Mouse (Mus musculus) heart, adult 2 months (tissue): ENCODE data around the gene Kdr. TPM values are rescaled to one million over a fixed set of nuclear protein-coding genes. Genes with fewer than 3 reads are reported as not detected.

Experiments
- DNase-seq, 2 experiments: peaks; one replicate each; pipeline ENCODE4 v3.0.0; 2021
- H3K27ac ChIP-seq: fragments of 200-600 bp; 2 replicates; pipeline ENCODE4 v1.8.1; 2022
- H3K27me3 ChIP-seq: fragments of 200-500 bp; 2 replicates; pipeline ENCODE4 v1.6.1; 2012; ENCODE audit warnings: mild to moderate bottlenecking, low read length, inconsistent platforms, mixed read lengths; ENCODE audit not compliant: control insufficient read depth, insufficient read depth
- H3K36me3 ChIP-seq: fragments of 200-500 bp; 2 replicates; pipeline ENCODE4 v1.6.1; 2012; ENCODE audit warnings: low read length, inconsistent platforms; ENCODE audit not compliant: control insufficient read depth, insufficient read depth
- H3K4me1 ChIP-seq: fragments of 200-500 bp; 2 replicates; pipeline ENCODE4 v1.6.1; 2011; ENCODE audit warnings: low read length; ENCODE audit not compliant: control insufficient read depth, insufficient read depth
- H3K4me3 ChIP-seq: fragments of 200-600 bp; 2 replicates; pipeline ENCODE4 v1.8.1; 2022
- H3K79me2 ChIP-seq: fragments of 200-500 bp; replicated peaks from 2 replicates; pipeline ENCODE4 v1.6.1; 2012; ENCODE audit warnings: mild to moderate bottlenecking, inconsistent platforms, low read length, moderate library complexity, mixed read lengths; ENCODE audit not compliant: control insufficient read depth, insufficient read depth
- H3K9ac ChIP-seq: fragments of 200-500 bp; 2 replicates; pipeline ENCODE4 v1.6.1; 2012; ENCODE audit warnings: low read depth, mild to moderate bottlenecking, control low read depth, inconsistent platforms, low read length, mixed read lengths
- CTCF ChIP-seq: fragments of 200-600 bp; IDR thresholded peaks from 2 replicates; pipeline ENCODE4 v1.8.1; 2022; ENCODE audit warnings: antibody characterized with exemption, mild to moderate bottlenecking, moderate library complexity
- EP300 ChIP-seq: fragments of 200-500 bp; IDR thresholded peaks from 2 replicates; pipeline ENCODE4 v1.6.1; 2011; ENCODE audit warnings: low read depth, low read length, control low read depth; ENCODE audit not compliant: insufficient read depth
- POLR2A ChIP-seq: fragments of 200-500 bp; IDR thresholded peaks from 2 replicates; pipeline ENCODE4 v1.6.1; 2011; ENCODE audit warnings: mild to moderate bottlenecking, low read depth, low read length, control low read depth; ENCODE audit not compliant: insufficient read depth
- WGBS: fragments of 180-500 bp; shearing (Covaris S2); methylation state at CpG from one replicate; pipeline ENCODE4 v1.1.7; 2018; 5-methylcytosine and 5-hydroxymethylcytosine counted together
- intact Hi-C: fragments of 180-260 bp; cut with DNase I; formaldehyde crosslinking; loops from one replicate; pipeline ENCODE4 v1.15.1; 2025
- microRNA-seq, 2 experiments: library from miRNA; unstranded; fragments of <30 nt; microRNA quantifications; one replicate each; pipeline ENCODE4 v1.2.0; 2021
- polyA plus RNA-seq: library from polyadenylated mRNA; depleted of rRNA; stranded (reverse); fragments of >200 nt; gene quantifications from 2 replicates; pipeline ENCODE4 v1.2.3, GENCODE M21; 2012; rRNA removed
- total RNA-seq, 2 experiments: library from RNA; stranded (reverse); gene quantifications; 2 replicates each; pipeline ENCODE4 v1.2.3; 2021

Kdr gene
- total and polyA plus RNA-seq, 3 experiments, result 38.3 to 78.2 (median 70.7) TPM

GRCm38 (mm10) chr5:75900231-75900920 is 77.9 kb downstream of the Kdr start:
- H3K9ac ChIP-seq, result no peak overlapping the region
- TF ChIP-seq CTCF (no peak), EP300 (no peak), POLR2A (no peak)
- peak in 1 of 2 experiments; percentile 30 for DNase-seq
- H3K27me3 ChIP-seq, result no peaks in the 10 kb centered on the region
- peak overlapping the region; percentile 71 for H3K27ac ChIP-seq
- 15% methylated on average over 16 of the region's 16 CpGs for WGBS
- peaks cover 2% of the 10 kb centered on the region; the same call in 1 of the 2 replicates for H3K36me3 ChIP-seq
- no peaks in the 10 kb centered on the region for H3K79me2 ChIP-seq
- intact Hi-C loops, result loop anchor here (2.0 kb wide), 1 partner anchor 22 kb away; no protein-coding TSS in a partner anchor
- H3K4me3 ChIP-seq, result no peak overlapping the region
- peaks cover 12% of the 10 kb centered on the region for H3K4me1 ChIP-seq

GRCm38 (mm10) chr5:75895351-75895750 is 82.9 kb downstream of the Kdr start:
- TF ChIP-seq POLR2A, result no peak
- no peak for TF ChIP-seq CTCF
- no peak for TF ChIP-seq EP300
- H3K79me2 ChIP-seq, result no peaks in the 10 kb centered on the region
- H3K36me3 ChIP-seq, result peaks cover 2% of the 10 kb centered on the region; the same call in 1 of the 2 replicates
- no peaks in the 10 kb centered on the region for H3K27me3 ChIP-seq
- intact Hi-C loops, result loop anchor here (5.0 kb wide), 1 partner anchor 37 kb away; no protein-coding TSS in a partner anchor
- H3K4me3 ChIP-seq, result no peak overlapping the region
- WGBS, result 77% methylated on average over 3 of the region's 3 CpGs
- no peak overlapping the region for H3K9ac ChIP-seq
- H3K4me1 ChIP-seq, result peaks cover 10% of the 10 kb centered on the region
- DNase-seq, result no peak
- H3K27ac ChIP-seq, result peak overlapping the region; percentile 23

GRCm38 (mm10) chr5:75892956-75893471 is 85.2 kb downstream of the Kdr start:
- no peak overlapping the region for H3K4me3 ChIP-seq
- peaks cover 2% of the 10 kb centered on the region; the same call in 1 of the 2 replicates for H3K36me3 ChIP-seq
- H3K4me1 ChIP-seq, result peaks cover 4% of the 10 kb centered on the region
- TF ChIP-seq CTCF (no peak), POLR2A (no peak), EP300 (no peak)
- no peaks in the 10 kb centered on the region for H3K79me2 ChIP-seq
- 55% methylated on average over 6 of the region's 6 CpGs for WGBS
- no peak for DNase-seq
- no peaks in the 10 kb centered on the region for H3K27me3 ChIP-seq
- no peak overlapping the region for H3K9ac ChIP-seq
- H3K27ac ChIP-seq, result no peak overlapping the region
- intact Hi-C loops, result no loop called here

Small RNA genes within 50 kb of the gene (microRNA-seq; reads per million reads assigned to microRNA genes)
- 0 reads per million in 2 experiments for gene Gm25374

Other genes starting within 250 kb of the Kdr start
- gene Srd5a3, start 161.8 kb upstream of the Kdr start, total RNA-seq, result 10 to 100 TPM in 1 of 2 experiments, 1 to 10 TPM in 1; 8.6 to 10.0 TPM
- gene Srd5a3, start 161.8 kb upstream of the Kdr start, polyA plus RNA-seq, result 17.0 and 26.1 TPM in 2 replicates
- 10 to 100 TPM; 17.9 to 19.0 TPM for gene Tmem165, start 205.4 kb upstream of the Kdr start, total RNA-seq
- gene Tmem165, start 205.4 kb upstream of the Kdr start, polyA plus RNA-seq, result 21.5 and 25.9 TPM in 2 replicates